Mouse (Mus musculus): ENCODE measurements around the gene Ceacam16.

Gene Ceacam16

DNA sequence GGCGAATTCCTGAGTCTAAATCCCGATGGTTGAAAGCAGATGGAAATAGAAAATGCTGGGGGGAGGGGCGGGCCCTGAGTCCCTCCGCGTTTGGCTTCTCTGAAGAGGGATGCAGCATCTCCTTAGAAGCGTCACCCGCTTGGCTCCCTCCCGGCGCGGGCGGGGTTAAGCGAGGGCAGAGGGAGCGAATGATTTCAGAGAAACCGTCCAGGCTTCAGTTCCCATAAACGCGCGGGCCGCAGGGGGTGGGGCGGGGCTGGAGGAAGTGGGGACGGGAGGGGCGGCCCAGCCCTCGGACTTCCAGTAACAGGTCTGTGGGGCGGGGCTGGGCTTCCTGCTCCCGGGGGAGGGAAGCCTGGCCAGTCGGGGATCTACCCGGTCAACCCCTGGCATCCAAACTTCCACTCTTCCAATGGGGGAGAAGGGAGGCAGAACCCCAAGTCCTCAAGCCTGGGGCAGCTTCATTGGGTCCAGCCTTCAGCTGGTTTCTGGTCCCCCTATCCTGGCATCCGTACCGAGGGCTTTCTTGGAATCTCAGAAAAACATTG, 44.8 kb downstream of the Ceacam16 start:
- peak; percentile 80 to 91 for DNase-seq (ENCODE audit: low spot score in 2 of 2)

DNA sequence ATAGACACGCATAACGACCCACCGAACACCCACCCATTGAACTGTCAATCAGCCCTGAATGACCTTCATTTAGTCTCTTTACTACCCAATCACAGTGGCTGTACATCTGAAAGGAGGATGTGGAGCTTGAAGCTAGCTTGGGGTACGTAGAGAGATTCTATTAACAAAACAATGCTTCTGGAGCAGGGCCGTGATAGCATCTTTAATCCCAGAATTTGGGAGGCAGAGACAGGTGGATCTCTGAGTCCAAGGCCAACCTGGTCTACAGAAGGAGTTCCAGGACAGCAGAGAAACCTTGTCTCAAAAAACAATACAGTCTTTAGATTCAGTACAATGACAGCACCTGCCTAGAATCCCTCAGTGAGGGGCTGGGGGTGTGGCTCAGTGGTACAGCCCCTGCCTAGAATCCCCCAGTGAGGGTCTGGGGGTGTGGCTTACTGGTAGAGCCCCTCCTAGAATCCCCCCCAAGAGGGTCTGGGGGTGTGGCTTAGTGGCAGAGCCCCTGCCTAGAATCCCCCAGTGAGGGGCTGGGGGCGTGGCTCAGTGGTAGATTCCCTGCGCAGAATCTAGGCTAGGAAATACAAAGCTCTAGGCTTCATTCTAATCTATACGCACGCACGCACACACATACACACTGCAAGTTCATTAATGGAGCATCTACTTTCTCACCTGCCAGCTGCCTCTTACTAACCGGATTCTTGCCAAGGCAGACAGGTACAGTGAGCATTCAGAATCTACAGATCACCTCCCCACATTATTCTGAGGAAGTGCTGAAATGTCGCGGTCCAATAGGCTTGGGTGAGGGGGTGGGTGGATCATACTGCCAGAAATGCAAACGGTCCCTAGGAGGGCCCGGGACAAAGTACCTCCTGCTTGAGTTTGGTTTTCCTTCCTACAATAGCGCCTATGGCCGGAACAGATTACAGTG, 45.5 kb downstream of the Ceacam16 start:
- DNase-seq (ENCODE audit: low spot score in 2 of 2) = no peak

DNA sequence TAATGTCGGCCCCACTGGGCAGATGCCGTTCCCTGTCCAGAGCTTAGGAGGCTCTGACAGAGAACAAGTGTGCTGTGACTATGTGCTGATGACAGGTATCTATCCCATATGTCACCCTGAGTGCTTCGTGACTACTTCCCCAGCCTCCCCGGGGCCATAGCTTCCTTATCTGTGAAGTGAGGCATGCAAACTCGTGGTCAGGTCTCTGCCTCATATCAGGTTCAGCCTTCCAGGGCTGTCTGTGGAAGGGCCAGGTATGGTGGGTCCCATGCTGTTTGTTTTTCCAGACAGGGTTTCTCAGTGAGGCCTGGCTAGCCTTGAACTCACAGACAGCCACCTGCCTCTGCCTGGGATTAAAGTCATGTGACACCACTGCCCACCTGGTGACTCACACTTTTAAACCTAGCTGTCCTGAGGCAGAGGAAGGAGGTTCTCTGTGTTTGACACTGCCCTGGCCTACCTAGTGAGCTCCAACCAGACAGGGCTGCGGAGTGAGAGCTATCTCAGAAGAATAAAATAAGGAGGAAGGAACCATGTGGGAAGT, 47.4 kb downstream of the Ceacam16 start:
- no peak for DNase-seq (ENCODE audit: low spot score in 2 of 2)

- DNase-seq (ENCODE audit: low spot score in 2 of 2) = no peak
These were observed 47.9 kb downstream of the Ceacam16 start for GRCm38 (mm10) chr7:19813161-19813560.

DNA sequence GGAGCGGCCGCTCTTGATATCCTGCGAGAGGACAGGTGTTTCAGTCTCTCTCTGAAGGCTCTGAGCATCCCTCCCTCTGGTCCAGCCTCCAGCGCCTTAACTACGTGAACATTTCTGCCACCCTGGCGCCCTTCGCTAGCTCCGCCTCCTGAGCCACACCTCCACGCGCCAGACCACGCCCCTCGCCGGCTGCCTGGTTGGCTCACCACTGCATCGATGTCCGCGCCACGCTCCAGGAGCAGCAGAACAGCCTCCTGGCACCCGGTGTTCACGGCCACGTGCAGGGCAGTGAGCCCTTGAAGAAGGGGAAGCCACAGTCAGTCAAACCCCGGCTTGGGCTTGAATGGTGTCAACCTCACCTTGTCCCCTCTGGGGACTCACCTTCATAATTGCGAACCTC, 50.0 kb downstream of the Ceacam16 start:
- DNase-seq (ENCODE audit: low spot score in 2 of 2) = no peak

DNA sequence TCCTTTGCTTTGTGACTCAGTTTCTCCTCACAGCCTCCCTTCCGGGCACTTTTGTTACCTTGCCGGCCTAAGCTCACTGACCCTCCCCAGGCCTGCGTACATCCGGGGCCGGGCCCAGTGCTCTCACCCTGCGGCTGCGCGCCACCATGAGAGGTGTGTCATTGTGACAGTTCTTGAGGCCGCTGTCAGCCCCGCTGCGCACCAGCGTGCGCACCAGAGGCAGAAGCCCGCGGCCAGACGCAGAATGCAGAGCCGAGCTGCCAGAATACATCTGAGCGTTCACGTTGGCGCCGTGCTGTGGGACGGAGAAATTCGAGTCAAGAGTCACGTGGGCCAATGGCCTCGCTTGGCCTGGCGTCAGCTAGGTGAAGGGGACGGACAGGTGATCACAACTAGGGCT, 51.7 kb downstream of the Ceacam16 start:
- DNase-seq (ENCODE audit: low spot score in 2 of 2) = no peak

- no peak for DNase-seq (ENCODE audit: low spot score in 2 of 2)
These were observed 54.6 kb downstream of the Ceacam16 start for GRCm38 (mm10) chr7:19806356-19806969.

- peak; percentile 80 to 81 for DNase-seq (ENCODE audit: low spot score in 2 of 2)
These were observed 58.1 kb downstream of the Ceacam16 start for GRCm38 (mm10) chr7:19802995-19803394.

All from urinary bladder, postnatal 36 days (tissue).